Mouse (Mus musculus) spleen, embryonic (tissue): ENCODE measurements around the gene Pgrmc2.

Experiments
- CTCF ChIA-PET: fragments of 350-600 bp; sonication (Branson Sonifier 250); formaldehyde crosslinking; loops from one replicate; lab custom pipeline; 2022; lab: Charles Lee

The Pgrmc2 gene

DNA sequence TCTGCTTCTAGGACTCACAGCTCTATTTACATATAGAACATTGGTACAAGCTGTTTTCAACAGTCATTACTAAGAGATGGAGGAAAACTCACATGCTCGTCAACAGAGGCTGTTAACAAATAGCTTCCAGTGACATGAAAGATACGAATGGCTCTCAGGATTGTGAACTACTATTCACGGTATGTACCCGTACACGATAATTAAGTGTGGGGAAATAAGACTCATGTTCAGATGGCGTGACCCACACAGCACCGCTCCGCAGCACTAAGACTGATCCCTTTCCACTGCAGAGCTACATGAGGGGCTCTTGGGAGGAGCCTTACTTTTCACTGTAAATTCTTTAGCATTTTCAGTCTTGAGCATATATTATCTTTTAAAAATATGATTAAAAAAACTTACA, 7.5 kb downstream of the Pgrmc2 start:
- CTCF ChIA-PET, result interaction anchor here (0.9 kb wide), 1 partner anchor 101 kb away, joined by 3 read pairs; no protein-coding TSS in a partner anchor

DNA sequence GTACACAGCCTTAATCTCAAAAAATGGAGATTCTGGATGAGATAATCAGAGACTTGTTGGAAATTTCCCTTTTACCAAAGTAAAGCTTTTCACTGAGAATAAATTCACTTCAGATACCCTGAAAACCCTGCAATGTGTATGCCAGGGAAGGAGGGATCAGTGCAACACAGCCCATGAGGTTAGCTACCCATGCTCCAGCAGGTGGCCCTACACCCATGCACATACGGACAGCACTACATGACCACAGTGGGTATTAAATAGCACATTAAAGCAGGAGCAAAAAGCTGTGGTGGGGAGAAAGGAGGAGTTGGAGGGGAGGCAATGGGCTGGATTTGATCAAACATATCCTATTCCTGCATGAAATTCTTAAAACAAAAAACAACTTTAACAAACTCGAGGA, 12.3 kb downstream of the Pgrmc2 start:
- CTCF ChIA-PET, result interaction anchor here (0.6 kb wide), 1 partner anchor 10 kb away, joined by 3 read pairs; no protein-coding TSS in a partner anchor

DNA sequence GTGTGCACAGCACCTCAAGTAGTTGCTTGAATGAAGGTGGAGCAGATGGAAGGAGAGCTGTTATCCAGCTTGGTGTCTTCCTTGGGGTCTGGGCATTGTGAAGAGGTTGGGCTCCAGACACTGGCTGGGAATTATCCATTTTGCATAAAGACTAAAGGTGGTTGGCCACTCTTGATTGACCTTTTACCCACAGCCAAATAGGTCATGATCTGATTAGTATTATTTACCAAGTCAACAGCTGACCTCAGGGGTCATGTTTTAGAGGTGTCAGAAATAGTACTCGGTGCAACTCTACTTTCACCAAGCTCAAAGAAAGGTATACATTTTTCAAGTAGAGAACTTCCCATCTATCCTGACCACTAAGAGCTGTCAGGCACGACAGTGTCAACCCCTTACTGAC, 17.5 kb downstream of the Pgrmc2 start:
- CTCF ChIA-PET, result no interaction called here

DNA sequence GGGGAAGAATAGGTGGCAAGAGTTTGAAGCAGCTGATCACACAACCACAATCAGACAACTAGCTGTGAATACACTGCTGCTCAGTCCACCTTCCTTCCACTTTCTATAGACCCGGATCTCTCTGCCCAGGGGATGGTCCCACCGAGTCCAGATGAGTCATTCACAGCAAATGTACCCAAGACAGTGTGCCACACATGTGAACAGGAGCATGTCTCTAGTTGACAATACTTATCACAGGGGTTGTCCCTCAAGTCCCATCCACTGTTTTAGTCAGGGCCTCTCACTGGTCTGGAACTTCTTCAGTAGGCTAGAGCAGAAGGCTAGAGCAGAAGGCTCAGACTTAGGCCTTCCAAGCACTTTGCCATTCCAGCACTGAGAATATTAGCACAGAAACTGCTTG, 20.1 kb downstream of the Pgrmc2 start:
- CTCF ChIA-PET, result no interaction called here

DNA sequence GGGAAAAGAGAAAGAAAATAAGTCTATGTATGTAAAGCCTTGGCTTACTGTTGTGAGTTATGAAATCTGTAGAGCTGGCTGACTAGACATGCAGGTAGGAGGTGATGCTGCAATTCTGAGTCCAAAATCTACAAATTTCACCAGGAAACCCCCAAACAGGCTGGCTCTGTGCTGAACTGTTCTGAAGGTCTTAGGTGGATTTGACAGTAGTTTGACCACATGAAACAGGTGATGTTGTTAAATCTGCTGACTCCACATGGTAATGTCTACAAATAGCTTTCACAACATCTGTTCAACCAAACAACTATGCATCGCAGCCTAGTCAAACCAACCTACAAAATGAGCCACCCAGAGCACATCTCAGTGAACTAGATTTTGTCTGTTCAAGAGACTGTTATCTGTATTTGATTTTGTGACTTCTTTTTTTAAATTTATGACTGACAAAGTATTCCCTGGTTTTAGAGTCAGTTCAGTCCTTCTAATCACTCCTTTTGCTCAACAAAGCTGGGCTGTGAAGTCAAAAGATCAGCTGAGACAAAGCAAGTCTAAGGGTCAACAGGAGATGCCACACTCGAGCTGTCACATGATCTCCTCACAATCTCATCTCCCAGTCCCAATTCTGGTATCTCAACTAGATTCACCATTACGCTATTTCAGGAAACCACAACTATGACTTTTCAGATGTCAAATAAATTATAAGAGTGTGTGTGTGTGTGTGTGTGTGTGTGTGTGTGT, 20.8 kb downstream of the Pgrmc2 start:
- CTCF ChIA-PET, result no interaction called here

DNA sequence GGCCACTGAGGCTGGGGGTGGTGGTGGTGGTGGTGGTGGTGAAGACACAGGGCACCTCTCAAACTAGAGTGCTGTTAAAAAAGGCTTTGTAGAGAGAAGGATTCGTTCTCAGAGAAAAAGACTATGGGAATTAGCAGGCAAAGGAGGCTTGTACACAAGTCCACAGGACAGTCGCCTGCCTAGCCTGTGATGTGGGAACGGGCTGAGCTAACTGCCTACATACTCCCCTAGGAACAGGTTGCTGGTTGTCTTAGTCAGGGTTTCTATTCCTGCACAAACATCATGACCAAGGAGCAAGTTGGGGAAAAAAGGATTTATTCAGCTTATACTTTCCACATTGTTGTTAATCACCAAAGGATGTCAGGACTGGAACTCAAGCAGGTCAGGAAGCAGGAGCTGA, 23.6 kb downstream of the Pgrmc2 start:
- CTCF ChIA-PET, result no interaction called here

DNA sequence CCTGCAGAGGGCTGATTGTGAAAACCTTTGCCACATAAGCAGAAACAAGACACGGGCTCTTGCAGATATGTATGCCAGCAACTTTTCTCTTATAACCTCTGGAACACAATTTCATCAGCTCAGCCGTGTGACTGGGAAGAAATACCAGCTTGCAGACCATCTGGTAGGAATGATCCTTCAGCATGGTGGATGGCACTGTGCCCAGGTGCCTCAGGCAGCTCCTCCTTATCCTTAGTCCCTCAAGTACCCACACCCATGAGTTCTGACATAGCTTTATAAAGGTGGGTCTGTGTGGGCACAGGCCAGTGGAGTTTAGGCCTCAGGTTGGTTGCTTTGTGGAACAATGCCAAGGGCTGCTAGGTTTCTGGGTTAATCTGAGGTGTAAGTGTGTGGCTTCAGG, 24.5 kb downstream of the Pgrmc2 start:
- CTCF ChIA-PET, result no interaction called here

DNA sequence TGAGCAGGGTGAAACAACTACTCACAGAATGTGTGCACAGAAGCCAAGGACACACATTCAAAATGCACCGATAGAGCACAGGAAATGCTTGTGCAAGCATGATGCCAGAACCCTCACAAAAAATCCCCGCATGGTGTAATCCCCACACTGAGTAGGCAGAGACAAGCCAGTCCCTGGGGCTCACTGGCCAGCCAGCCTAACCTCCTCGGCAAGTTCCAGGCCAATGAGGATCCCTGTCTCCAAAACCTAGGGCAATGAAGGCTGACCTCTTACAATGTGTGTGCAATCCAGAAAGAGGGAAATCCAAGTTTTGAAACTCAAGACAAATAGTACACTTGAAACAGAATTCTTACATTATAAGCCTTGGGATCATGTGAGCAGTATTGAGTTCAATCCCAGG, 29.5 kb downstream of the Pgrmc2 start:
- CTCF ChIA-PET, result no interaction called here

DNA sequence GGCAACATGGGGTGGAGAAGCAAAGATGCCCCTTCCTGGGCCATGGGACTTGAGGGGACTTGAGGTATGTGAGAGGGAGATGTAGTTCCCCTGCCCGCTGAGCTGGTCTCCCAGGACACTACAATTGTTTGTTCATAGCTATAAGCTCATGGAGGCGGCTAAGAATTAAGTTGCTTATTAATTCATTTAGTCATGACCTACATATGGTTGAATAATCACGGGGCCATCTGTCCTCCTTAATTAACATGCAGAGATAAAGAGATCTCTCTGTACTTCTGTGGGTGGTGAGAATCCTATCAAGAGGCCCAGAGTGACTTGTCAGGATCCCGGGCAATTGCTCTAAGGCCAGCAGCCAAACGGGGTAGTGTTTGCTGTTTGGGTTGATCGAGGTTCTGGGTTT, 35.0 kb downstream of the Pgrmc2 start:
- CTCF ChIA-PET, result no interaction called here

DNA sequence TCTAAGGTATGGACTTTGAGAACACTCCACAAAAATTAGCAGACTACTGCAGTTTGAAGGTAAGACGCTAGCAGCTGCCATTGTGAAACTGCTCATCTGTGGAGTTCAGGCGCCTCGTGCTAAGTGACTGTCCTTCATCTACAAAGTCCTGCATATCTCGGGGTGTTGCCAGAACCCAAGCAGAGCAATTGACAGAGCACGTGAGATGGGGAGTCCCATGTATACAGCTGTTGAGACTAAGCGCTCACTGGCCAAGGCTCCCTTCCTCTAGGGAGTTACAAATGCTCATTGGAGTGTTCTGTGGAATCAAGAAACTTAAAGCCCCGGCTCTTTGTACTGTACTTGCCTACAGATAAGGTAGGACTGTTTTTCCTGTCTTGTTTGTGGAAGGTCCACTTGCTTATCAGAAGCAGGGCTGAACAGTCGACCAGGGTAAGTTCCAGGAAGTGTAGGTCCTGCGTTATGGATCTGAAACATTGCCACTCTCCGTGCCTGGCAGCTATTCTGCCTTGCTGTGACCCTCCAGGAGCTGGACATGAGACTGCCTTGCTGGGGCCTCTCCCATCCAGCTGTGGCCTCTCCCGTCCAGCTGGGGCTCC, 39.0 kb downstream of the Pgrmc2 start:
- CTCF ChIA-PET, result no interaction called here

DNA sequence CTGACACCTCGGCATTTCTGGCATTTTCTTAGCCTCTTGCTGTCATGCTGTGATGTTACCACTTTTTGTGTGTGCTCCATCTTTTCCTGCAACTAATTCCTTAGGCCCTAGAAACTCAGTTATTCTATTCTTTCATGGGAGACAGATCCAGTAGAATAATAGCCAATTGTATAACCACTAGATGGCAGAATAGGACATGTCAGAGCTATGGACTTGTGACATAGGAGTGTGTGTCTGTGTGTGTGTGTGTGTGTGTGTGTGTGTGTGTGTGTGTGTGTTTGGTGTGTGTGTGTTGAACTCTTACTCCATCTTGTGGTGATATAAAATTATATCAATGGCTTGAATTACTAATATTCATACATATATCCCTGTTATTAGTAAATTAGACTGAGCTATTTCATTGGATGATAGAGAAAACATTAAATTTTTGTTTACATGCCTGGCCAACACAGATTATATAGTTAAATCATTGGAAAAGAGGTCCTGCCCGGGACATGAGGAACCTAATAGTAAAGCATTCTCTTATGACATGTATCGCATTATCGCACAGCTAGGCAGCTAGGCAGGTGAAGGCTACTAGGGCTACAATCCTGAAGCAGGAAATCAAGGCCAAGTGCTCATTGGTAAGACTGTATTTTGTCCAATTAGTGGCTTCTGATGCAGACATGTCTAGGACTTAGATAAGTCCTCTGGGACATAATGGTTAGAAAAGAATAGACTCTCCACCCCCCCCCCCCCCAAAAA, 40.5 kb downstream of the Pgrmc2 start:
- CTCF ChIA-PET, result interaction anchor here (0.7 kb wide), 1 partner anchor 118 kb away, joined by 14 read pairs; no protein-coding TSS in a partner anchor

DNA sequence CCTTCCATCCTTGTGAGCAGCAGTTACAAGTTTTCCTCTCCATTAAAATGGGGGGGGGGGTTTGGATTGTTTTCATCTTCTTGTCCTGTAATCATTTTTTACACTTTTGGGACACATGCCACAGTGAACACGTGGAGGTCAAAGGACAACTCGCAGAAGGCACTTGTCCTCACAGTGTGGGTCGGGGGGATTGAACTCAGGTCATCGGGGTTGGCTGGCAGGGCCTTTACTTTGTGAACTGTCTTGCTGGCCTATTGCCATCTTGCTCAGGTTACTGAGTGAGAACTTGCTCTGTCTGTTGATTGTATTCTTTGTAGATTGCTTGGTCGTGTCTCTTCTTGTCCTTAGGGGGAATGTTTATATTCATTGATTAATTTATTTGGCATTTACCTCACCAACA, 41.6 kb downstream of the Pgrmc2 start:
- CTCF ChIA-PET, result no interaction called here

DNA sequence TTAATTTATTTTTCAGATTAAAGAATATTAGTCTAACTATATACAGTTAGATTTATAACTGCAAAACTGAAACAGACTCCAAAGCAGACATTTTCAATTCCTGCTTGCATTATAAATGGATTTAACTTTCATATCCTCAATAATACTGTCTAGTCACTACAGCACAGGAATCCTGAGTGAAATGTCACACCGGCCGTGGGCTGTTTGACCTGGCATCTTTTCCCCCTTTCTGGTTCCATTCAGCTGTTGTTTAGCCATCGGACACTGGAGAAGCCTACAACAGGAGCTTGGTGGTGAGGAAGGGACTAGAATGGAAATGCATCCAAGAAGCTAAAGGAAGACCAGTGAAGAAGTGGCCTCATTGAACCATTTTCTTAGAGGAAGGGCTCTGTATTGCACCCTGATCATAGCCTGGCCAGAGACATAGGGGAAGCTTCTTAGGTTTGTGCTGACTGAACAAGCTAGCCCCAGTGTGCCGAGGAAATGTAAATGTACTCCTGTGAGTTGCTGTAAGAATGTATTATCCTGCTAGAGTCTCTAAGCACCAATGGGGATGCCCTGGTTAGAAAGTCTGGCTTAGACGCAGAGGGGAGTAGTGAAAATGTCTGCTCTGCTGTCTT, 44.4 kb downstream of the Pgrmc2 start:
- CTCF ChIA-PET, result no interaction called here

DNA sequence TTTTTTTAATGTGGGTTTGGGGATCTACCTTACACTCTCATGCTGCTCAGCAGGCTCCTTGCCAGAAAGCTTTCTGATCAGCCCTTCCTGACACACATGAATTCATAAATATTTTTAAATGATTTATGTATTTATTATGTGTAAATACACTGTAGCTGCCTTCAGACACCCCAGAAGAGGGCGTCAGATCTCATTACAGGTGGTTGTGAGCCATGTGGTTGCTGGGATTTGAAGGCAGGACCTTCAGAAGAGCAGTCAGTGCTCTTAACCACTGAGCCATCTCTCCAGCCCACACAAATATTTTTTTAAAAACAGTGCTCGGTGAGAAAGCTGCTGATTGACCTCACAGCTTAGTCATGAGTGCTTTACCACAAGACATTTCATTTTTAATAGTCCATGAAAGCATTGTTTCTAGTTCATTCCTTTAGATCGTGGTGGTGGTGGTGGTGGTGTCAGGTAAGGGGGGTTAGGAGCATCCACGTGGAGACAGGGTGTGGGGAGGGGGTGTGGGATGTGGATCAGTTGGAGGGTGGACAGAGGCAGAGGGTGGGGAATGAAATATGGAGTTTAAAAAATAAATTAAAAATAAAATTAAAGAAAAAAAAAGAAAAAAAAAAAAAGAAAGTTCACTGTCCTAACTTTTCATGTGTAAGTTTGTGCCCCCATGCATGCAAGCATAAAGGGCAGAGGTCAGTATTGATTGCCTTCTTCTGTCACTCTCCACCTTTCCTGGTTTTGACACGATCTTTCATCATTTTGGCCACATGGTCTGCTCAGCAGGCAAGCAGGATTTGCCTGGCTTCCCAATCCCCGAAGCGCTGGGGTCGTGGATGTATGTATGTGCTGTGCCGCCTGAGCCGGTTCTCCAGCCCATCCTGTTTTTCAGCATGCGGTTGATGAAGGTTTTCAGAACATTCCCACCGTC, 51.3 kb downstream of the Pgrmc2 start:
- CTCF ChIA-PET, result no interaction called here

DNA sequence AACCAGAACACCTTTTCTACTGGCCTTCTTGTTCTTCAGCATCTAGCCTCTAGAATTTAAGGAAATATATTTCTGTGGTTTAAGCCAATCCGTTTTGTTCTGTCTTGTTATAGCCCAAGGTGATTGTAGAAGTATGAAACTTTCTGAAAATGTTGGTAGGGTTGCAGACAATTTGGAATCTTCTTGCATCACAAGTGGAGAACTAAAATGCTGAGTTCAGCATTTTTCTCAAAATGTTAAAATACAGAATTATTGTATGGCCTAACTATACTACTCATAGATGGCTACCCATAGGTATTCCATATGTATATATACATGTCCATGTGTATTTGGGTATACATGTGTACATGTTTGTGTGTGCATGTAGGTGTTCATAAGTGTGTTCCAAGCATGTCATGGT, 52.1 kb downstream of the Pgrmc2 start:
- CTCF ChIA-PET, result no interaction called here

DNA sequence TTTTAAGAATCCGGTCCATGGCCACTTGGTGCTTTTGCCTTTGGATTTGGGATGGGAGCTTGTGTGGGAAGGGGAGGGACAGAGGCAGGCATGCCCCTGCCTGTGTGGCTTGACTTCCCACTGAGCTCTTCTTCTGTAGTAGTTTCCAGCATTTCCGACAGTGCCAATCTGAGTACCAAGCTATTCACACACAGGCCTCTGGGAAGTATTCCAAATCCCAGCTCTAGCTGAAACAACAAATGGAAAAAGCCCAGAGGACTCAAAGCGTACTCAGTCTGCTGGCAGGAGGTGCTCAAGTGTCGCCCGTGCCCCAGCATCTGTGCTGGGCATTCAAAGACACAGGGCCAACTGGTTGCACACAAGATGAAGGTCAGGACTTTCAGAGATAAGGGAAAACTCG, 60.9 kb downstream of the Pgrmc2 start:
- CTCF ChIA-PET, result no interaction called here

DNA sequence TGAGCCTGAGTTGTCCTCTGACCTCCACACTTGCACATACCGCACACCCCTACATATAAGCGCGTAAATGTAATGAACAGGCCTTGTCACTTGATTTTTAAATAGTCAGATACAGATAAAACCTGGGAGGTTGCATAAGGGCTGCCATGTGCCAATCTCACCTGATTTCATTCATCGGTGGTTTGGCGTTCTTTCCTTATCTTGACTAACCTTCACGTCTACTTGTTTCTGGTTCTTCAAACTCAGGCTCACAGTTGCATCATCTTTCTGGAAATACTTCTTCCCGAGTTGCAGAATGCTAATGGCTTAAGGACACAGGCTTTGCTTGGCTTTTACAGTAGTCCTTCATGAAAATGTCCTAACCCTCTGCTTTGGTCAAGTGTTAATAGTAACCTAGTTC, 62.2 kb downstream of the Pgrmc2 start:
- CTCF ChIA-PET, result no interaction called here

DNA sequence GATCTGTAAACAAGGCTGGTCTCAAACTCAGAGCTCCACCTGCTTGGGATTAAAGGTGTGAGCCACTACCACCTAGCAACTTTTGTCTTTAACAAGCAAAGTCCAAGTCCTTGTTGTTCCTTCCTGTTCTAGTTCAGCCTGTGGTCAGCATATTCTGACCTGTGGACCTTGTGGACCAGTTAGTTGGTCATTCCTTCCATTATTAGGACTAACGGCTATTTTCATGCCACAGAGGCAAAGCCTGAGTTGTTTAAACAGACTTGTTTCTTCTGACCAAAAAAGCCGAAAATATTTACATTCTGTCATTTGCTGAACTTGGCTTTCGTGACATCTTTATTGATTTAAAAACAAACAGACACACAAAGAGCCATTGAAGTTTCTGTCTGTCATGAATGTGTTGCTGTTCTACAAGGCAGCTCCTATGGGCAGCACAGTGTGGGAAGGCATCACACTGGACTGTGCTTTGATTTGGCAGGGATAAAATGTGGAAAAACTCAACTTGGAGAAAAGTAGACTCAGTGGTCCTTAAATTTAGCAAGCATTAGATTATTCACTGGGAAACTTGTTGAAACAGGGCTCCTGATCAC, 64.7 kb downstream of the Pgrmc2 start:
- CTCF ChIA-PET, result no interaction called here
